Mouse (Mus musculus): ENCODE data around the gene Hoxc12. TPM values are rescaled to one million over a fixed set of nuclear protein-coding genes. Genes with fewer than 3 reads are reported as not detected.
A peak's percentile ranks its signal among the peaks of the same experiment; 100 is the strongest.

The Hoxc12 gene
- polyA plus RNA-seq, 1 experiment from 2014 or later, result not detected

DNA sequence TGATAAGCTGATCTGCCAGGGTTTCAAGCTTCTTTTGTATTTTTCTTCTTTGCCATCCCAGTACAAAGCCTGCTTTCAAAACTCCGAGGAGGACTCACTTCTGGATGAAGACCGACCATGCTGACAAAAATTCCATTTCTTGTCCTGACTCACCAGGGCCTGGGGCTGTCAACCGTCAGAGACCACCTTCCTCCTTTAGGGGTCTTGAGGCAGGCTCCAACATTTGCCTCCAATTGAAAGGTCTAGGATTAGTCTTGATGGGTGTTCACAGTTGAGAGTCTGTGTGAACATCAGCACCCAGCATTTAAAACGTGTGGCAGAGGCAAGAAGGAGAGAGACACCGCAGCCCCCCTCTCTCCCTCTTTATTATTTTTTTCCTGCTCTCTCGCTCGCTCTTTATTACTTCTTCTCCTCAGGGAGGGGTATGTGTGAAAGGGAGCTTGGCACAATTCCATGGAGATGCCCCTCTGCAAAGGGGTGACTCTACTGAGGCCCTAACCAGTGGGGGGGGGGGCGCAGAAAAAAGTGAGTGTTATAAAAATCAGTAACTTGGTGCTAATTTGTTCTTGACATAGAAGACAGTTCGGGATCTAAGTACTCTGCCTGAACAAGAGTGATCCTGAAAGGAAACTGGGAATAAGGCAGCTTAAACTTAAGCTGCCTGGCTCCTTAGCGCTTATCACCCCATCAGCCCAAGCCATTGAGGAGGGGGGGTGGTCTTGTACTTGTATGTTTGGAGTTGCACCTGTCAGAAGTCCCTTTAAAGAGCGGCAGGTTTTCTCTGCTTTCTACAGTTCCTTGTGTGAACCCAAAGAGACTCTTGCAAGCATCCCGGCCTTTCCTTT lies 17.0 kb upstream of the Hoxc12 start:
- no peak overlapping the region for H3K9ac ChIP-seq (ENCODE audit: low read length)
- no peaks in the 10 kb centered on the region for H3K36me3 ChIP-seq (ENCODE audit: control insufficient read depth, insufficient read depth, low read length)
- ATAC-seq (ENCODE audit: low read depth), result no peak
- no peaks in the 10 kb centered on the region for H3K9me3 ChIP-seq (ENCODE audit: control insufficient read depth, low read length)
- peaks cover 97% of the 10 kb centered on the region for H3K27me3 ChIP-seq (ENCODE audit: control insufficient read depth, insufficient read depth, low read depth, low read length)
- no peak overlapping the region for H3K4me2 ChIP-seq (ENCODE audit: low read depth, low read length)
- 0 out of 2 replicates have a peak, but pooled peaks cover 3% of the 10 kb centered on the region for H3K4me1 ChIP-seq (replicated peaks; ENCODE audit: control insufficient read depth, insufficient read depth, low read length)
- no peak overlapping the region for H3K4me3 ChIP-seq (ENCODE audit: low read length)
- 3% methylated on average over 12 of the region's 12 CpGs for WGBS
- no peak overlapping the region for H3K27ac ChIP-seq (ENCODE audit: low read length)

DNA sequence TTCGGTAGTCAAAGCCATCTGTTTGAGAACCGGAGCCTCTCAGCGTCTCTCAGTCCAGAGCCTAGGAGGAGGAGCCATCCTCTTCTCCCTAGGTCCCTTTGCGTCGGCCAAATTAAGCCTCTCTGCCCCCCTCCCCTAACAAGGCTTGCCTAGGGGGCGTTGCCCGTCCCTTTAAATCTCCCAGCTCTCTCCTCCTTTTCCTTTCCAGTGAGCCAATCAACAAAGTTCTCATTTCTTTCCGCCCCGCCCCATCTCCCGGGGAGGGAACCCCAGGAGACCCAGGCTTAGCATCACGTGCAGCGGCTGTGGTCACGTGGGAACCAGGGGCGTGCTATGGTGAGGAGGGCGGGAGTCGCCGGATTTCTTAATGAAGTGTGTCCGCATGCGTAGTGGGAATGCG lies 15.9 kb upstream of the Hoxc12 start:
- Histone ChIP-seq H3K27me3 (ENCODE audit: control insufficient read depth, insufficient read depth, low read depth, low read length) (peaks cover 95% of the 10 kb centered on the region), H3K36me3 (ENCODE audit: control insufficient read depth, insufficient read depth, low read length) (no peaks in the 10 kb centered on the region), H3K4me1 (replicated peaks; ENCODE audit: control insufficient read depth, insufficient read depth, low read length) (0 out of 2 replicates have a peak, but pooled peaks cover 3% of the 10 kb centered on the region), H3K9ac (ENCODE audit: low read length) (no peak overlapping the region), H3K4me3 (ENCODE audit: low read length) (no peak overlapping the region), H3K9me3 (ENCODE audit: control insufficient read depth, low read length) (no peaks in the 10 kb centered on the region), H3K4me2 (ENCODE audit: low read depth, low read length) (peak overlapping the region; percentile 34), H3K27ac (ENCODE audit: low read length) (no peak overlapping the region)
- under 1% methylated on average over 20 of the region's 20 CpGs for WGBS
- peak; percentile 83 for ATAC-seq (ENCODE audit: low read depth)

DNA sequence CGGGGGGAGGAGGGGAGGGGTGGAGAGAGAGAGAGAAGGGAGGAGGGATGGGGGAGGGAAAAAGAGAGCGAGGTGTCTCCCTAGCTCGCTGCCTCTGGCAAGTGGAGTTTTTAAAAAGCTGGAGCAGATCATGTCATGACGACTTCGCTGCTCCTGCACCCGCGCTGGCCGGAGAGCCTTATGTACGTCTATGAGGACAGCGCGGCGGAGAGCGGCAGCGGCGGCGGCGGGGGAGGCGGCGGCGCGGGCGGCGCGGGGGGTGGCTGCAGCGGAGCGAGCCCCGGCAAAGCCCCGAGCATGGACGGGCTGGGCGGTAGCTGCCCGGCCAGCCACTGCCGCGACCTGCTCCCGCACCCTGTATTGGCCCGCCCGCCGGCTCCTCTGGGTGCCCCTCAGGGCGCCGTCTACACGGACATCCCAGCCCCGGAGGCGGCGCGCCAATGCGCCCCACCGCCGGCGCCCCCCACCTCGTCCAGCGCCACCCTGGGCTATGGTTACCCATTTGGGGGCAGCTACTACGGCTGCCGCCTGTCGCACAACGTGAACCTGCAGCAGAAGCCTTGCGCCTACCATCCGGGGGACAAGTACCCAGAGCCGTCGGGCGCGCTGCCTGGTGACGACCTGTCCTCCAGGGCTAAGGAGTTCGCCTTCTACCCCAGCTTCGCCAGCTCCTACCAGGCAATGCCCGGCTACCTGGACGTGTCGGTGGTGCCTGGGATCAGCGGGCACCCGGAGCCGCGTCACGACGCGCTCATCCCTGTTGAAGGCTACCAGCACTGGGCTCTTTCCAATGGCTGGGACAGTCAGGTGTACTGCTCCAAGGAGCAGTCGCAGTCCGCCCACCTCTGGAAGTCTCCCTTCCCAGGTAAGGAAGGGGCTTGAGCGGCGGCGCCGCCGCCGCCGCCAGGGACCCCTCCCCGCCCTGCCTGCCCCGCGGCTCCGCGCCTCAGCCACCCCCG lies 15.2 kb upstream of the Hoxc12 start, which contains the start of gene Hoxc13:
Gene Hoxc13, plus strand, starts transcription at position 51 of the 959 bp plus-strand sequence.
- H3K4me3 ChIP-seq (ENCODE audit: low read length), result peak within 1 kb of the TSS; percentile 7; the same call in 1 of the 2 replicates
- H3K27ac ChIP-seq (ENCODE audit: low read length), result no peak within 1 kb of the TSS
- H3K4me2 ChIP-seq (ENCODE audit: low read depth, low read length), result peak within 1 kb of the TSS; percentile 34
- H3K9me3 ChIP-seq (ENCODE audit: control insufficient read depth, low read length), result no peaks in the 10 kb centered on the region
- peak; percentile 48 for ATAC-seq (ENCODE audit: low read depth)
- H3K36me3 ChIP-seq (ENCODE audit: control insufficient read depth, insufficient read depth, low read length), result no peaks in the 10 kb centered on the region
- 0 out of 2 replicates have a peak, but pooled peaks cover 3% of the 10 kb centered on the region for H3K4me1 ChIP-seq (replicated peaks; ENCODE audit: control insufficient read depth, insufficient read depth, low read length)
- peaks cover 95% of the 10 kb centered on the region for H3K27me3 ChIP-seq (ENCODE audit: control insufficient read depth, insufficient read depth, low read depth, low read length)
- no peak within 1 kb of the TSS for H3K9ac ChIP-seq (ENCODE audit: low read length)
- WGBS, result under 1% methylated on average over 70 of the region's 88 CpGs

DNA sequence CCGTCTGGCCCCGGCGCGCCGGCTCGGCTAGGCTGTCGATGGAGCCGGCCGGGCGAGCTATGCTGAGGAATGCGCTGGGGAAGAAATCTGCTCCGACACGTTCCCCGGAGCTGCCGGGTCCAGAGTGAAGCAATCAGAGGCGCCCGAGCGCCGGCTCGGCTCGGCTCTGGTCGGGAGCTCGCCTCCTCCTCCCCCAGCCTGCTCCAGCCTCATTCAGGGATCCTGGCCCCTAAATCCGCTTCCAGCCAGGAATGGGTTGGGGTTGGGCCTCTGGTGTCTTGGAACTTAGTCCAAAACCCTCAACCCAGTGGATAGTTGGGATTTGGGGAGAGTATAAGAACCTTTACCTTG lies 14.6 kb upstream of the Hoxc12 start:
- Histone ChIP-seq H3K9me3 (ENCODE audit: control insufficient read depth, low read length) (no peaks in the 10 kb centered on the region), H3K4me2 (ENCODE audit: low read depth, low read length) (no peak overlapping the region), H3K27me3 (ENCODE audit: control insufficient read depth, insufficient read depth, low read depth, low read length) (peaks cover 94% of the 10 kb centered on the region), H3K4me1 (replicated peaks; ENCODE audit: control insufficient read depth, insufficient read depth, low read length) (0 out of 2 replicates have a peak, but pooled peaks cover 3% of the 10 kb centered on the region), H3K4me3 (ENCODE audit: low read length) (no peak overlapping the region), H3K27ac (ENCODE audit: low read length) (no peak overlapping the region), H3K9ac (ENCODE audit: low read length) (no peak overlapping the region), H3K36me3 (ENCODE audit: control insufficient read depth, insufficient read depth, low read length) (no peaks in the 10 kb centered on the region)
- peak; percentile 77; the same call in 1 of the 2 replicates for ATAC-seq (ENCODE audit: low read depth)
- WGBS, result 0% methylated on average over 22 of the region's 24 CpGs

DNA sequence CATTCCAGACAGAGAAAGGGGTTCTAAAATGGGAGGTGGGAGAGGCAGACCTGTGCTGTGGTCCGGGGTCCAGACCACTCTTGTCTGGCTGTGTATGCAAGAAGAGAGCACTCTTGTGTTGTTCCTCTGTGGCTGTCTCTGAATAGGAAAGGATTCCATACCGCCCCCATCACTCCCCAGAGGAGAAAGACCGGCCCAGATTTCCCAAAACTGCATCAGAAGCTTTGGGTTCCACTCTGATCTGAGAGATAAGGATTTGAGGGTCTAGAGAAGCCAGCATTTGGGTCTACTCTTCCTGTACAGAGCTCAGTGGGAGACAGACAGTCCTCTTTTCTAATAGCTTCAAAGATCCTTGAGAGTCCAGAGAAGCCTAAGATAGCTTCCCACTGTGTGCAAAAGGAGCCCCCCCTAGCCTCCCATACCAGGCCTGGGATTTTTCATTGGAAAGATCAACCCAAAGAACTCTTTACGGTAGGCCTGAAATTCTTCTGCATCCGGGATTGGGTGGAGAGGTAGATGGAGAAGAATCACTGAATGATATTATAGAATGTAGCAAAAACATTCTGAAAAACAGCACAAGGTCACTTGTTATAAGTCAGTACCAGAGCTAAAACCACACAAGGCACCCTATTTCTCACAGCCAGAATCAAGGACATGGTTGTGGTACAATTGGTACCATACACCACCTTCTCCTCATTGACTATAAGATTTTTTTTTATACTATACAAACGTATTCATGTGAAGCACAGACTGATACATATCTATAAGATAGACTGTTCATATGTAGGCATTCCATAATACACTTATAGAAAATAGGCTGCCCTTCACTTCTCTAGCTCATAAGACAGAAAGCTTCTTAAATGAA lies 13.7 kb upstream of the Hoxc12 start:
- 15% methylated on average over 6 of the region's 6 CpGs for WGBS
- 0 out of 2 replicates have a peak, but pooled peaks cover 3% of the 10 kb centered on the region for H3K4me1 ChIP-seq (replicated peaks; ENCODE audit: control insufficient read depth, insufficient read depth, low read length)
- ATAC-seq (ENCODE audit: low read depth), result no peak

DNA sequence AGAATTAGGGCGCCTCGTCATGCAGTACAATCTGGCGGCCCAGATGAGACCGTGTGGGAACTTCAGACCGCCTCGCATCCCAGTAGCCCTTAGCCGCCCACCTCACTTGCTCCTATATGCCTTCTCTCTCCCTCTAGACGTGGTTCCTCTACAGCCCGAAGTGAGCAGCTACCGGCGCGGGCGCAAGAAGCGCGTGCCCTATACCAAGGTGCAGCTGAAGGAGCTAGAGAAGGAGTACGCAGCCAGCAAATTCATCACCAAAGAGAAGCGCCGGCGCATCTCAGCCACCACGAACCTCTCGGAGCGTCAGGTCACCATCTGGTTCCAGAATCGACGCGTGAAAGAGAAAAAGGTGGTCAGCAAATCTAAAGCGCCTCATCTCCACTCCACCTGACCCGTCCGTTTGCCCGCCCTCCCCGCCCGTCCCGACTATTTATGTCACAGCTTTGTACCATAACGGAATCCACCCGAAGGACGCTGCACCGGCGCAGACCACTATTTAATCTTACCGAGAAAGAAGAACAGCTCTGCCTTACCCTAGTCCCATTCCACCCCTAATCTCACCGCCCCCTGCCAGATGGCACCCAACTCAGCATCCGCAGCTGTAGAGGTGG lies 9.4 kb upstream of the Hoxc12 start:
- Histone ChIP-seq H3K27me3 (ENCODE audit: control insufficient read depth, insufficient read depth, low read depth, low read length) (peaks cover 94% of the 10 kb centered on the region), H3K4me3 (ENCODE audit: low read length) (no peak overlapping the region), H3K9me3 (ENCODE audit: control insufficient read depth, low read length) (no peaks in the 10 kb centered on the region), H3K4me2 (ENCODE audit: low read depth, low read length) (no peak overlapping the region), H3K9ac (ENCODE audit: low read length) (no peak overlapping the region), H3K27ac (ENCODE audit: low read length) (no peak overlapping the region), H3K36me3 (ENCODE audit: control insufficient read depth, insufficient read depth, low read length) (no peaks in the 10 kb centered on the region), H3K4me1 (replicated peaks; ENCODE audit: control insufficient read depth, insufficient read depth, low read length) (no peaks in the 10 kb centered on the region)
- no peak for ATAC-seq (ENCODE audit: low read depth)
- 1% methylated on average over 40 of the region's 40 CpGs for WGBS

More for the DNA sequence above, 13.7 kb upstream of the Hoxc12 start:
- no peak overlapping the region for H3K27ac ChIP-seq (ENCODE audit: low read length)
- H3K4me2 ChIP-seq (ENCODE audit: low read depth, low read length), result no peak overlapping the region
- H3K9me3 ChIP-seq (ENCODE audit: control insufficient read depth, low read length), result no peaks in the 10 kb centered on the region
- H3K9ac ChIP-seq (ENCODE audit: low read length), result no peak overlapping the region
- no peaks in the 10 kb centered on the region for H3K36me3 ChIP-seq (ENCODE audit: control insufficient read depth, insufficient read depth, low read length)
- no peak overlapping the region for H3K4me3 ChIP-seq (ENCODE audit: low read length)
- H3K27me3 ChIP-seq (ENCODE audit: control insufficient read depth, insufficient read depth, low read depth, low read length), result peaks cover 94% of the 10 kb centered on the region

DNA sequence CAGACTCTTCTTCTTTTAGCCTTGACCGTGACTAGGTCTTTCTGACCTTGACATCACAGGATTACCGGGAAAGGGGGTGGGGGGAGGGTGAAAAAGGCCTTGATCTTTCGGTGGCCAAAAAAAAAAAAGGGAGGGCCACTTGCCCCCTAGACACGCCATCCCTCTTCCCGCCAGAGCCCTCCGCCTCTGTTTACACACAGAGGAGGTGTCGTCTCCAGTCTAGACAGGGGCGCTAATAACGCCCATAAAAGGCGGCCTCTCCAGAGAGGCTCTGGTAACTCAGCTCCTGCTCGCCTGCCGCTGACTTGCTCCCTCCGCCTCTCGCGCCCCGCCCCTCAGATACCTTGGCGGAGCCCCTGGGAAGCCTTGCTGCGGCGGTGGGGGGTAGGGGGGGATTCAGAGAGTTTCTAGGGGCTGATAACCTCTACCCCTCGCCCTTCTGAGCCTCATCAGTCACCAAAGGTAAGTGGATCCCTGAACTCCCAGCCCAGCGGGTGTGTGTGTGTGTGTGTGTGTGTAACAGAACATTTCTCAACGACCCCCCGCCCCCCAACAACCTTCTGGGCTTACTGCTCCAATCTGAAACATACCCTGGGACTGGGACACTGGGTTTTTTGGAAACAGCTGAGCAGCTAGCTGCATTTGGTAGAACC lies 4.7 kb upstream of the Hoxc12 start:
- no peak for ATAC-seq (ENCODE audit: low read depth)
- H3K27me3 ChIP-seq (ENCODE audit: control insufficient read depth, insufficient read depth, low read depth, low read length), result peaks cover 98% of the 10 kb centered on the region
- WGBS, result under 1% methylated on average over 23 of the region's 23 CpGs
- no peak overlapping the region for H3K4me3 ChIP-seq (ENCODE audit: low read length)
- no peaks in the 10 kb centered on the region for H3K9me3 ChIP-seq (ENCODE audit: control insufficient read depth, low read length)
- no peaks in the 10 kb centered on the region for H3K4me1 ChIP-seq (replicated peaks; ENCODE audit: control insufficient read depth, insufficient read depth, low read length)
- H3K27ac ChIP-seq (ENCODE audit: low read length), result no peak overlapping the region
- no peak overlapping the region for H3K4me2 ChIP-seq (ENCODE audit: low read depth, low read length)
- no peak overlapping the region for H3K9ac ChIP-seq (ENCODE audit: low read length)
- H3K36me3 ChIP-seq (ENCODE audit: control insufficient read depth, insufficient read depth, low read length), result no peaks in the 10 kb centered on the region

DNA sequence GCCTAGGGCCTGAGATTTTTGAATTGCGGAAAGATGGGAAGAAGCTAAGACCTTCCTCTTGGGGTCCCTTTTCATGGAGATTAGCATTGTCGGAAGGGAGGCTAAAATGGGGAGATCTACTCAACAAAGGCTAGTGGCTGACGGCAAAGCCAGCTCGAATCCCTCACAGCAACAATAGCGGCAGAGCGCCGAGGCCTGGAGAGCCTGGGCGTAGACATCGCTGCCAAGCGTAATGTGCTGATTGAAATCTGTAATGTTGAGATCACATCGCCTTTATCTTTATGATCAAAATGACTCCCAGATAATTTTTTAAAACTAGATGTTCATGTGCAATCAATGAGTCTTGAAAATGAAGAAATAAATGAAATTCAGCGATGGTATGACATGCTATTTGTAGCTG lies 2.1 kb upstream of the Hoxc12 start:
- no peak overlapping the region for H3K4me3 ChIP-seq (ENCODE audit: low read length)
- ATAC-seq (ENCODE audit: low read depth), result no peak
- 3% methylated on average over 12 of the region's 12 CpGs for WGBS
- H3K9ac ChIP-seq (ENCODE audit: low read length), result no peak overlapping the region
- no peaks in the 10 kb centered on the region for H3K9me3 ChIP-seq (ENCODE audit: control insufficient read depth, low read length)
- H3K27me3 ChIP-seq (ENCODE audit: control insufficient read depth, insufficient read depth, low read depth, low read length), result peaks cover 98% of the 10 kb centered on the region
- H3K36me3 ChIP-seq (ENCODE audit: control insufficient read depth, insufficient read depth, low read length), result no peaks in the 10 kb centered on the region
- H3K4me2 ChIP-seq (ENCODE audit: low read depth, low read length), result no peak overlapping the region
- H3K27ac ChIP-seq (ENCODE audit: low read length), result no peak overlapping the region
- no peaks in the 10 kb centered on the region for H3K4me1 ChIP-seq (replicated peaks; ENCODE audit: control insufficient read depth, insufficient read depth, low read length)
